ENCODE assay signal across 18 mouse cellular contexts in the genomic region with DNA sequence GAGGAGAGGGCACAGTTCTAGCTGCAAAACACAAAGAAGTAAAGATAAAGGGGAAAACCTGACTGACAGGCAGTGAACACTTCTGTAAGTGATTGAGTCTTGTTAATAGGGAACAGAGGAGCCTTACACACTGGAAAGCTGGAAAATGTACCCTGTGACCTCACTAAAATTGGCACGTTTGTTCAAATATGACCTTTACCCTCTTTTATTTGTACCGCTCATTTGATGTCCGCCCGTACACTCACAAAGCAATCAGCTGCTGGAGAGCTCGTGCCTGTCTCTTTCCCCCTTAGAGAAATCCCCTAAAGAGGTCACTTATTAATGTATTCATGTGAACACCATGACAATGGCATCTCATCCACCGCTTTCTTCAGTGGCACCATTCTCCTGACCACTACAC.
A peak's percentile ranks its signal among the peaks of the same experiment; 100 is the strongest.
DNase-seq lines count a peak whose midpoint lies in the region; ATAC-seq lines count a peak whose summit lies in the region.
"Had no signal": no experiment of that assay in that cellular context is flagged by ENCODE, and none has a peak within 500 bp of the region (broad histone marks: within the 10 kb centered on the region; RNA-seq: fewer than 3 reads in every experiment).

No protein-coding gene starts in this region.

- no peak overlapping the region for H3K9ac ChIP-seq in hindbrain, embryonic 11.5 days (ENCODE audit: low read depth, low read length)
- no peak overlapping the region for H3K9ac ChIP-seq in hindbrain, embryonic 14.5 days
- H3K9ac ChIP-seq in intestine, embryonic 16.5 days (ENCODE audit: low read depth, low read length), result no peak overlapping the region
- H3K9ac ChIP-seq in midbrain, embryonic 15.5 days, result no peak overlapping the region
- H3K9ac ChIP-seq: embryonic facial prominence, embryonic 15.5 days; kidney, embryonic 15.5 days; limb, embryonic 12.5 days; lung, embryonic 15.5 days had no signal

- peak; percentile 14 for DNase-seq in hindbrain, embryonic 11.5 days (ENCODE audit: low spot score)
- DNase-seq in hindbrain, embryonic 14.5 days (ENCODE audit: low spot score), result no peak
- DNase-seq in embryo, embryonic 10.5 days (ENCODE audit: low spot score), result peak; percentile 49
- no peak for DNase-seq in adrenal gland, postnatal 10 days
- DNase-seq in adrenal gland, postnatal 36 days, result no peak
- DNase-seq: B cell, adult 2 months; cerebellum, postnatal 36 days; right cerebral cortex, postnatal 25 days; thymus, postnatal 4 days had no signal

- no peak overlapping the region for H3K4me2 ChIP-seq in hindbrain, embryonic 11.5 days (replicated peaks; ENCODE audit: low read depth, low read length)
- no peak overlapping the region for H3K4me2 ChIP-seq in hindbrain, embryonic 14.5 days (replicated peaks)
- H3K4me2 ChIP-seq in intestine, embryonic 16.5 days (ENCODE audit: low read depth, low read length), result no peak overlapping the region
- no peak overlapping the region for H3K4me2 ChIP-seq in midbrain, embryonic 15.5 days
- H3K4me2 ChIP-seq: embryonic facial prominence, embryonic 15.5 days; kidney, embryonic 15.5 days; limb, embryonic 12.5 days; lung, embryonic 15.5 days had no signal

- no peak overlapping the region for H3K27ac ChIP-seq in hindbrain, embryonic 11.5 days (ENCODE audit: low read depth, low read length)
- H3K27ac ChIP-seq in hindbrain, embryonic 14.5 days, result no peak overlapping the region
- H3K27ac ChIP-seq in intestine, embryonic 16.5 days (ENCODE audit: low read length), result no peak overlapping the region
- no peak overlapping the region for H3K27ac ChIP-seq in midbrain, embryonic 15.5 days
- H3K27ac ChIP-seq: embryonic facial prominence, embryonic 15.5 days; hindbrain, postnatal 0 days; kidney, embryonic 15.5 days; layer of hippocampus, adult 2 months; limb, embryonic 12.5 days; lung, embryonic 15.5 days had no signal

- ATAC-seq in hindbrain, embryonic 11.5 days (ENCODE audit: low FRiP score), result peak; percentile 72
- no peak for ATAC-seq in hindbrain, embryonic 14.5 days (ENCODE audit: low FRiP score)
- peak; percentile 60 for ATAC-seq in intestine, embryonic 16.5 days
- peak; percentile 52; the same call in 1 of the 2 replicates for ATAC-seq in midbrain, embryonic 15.5 days (replicated peaks)
- ATAC-seq: hindbrain, postnatal 0 days; Patski had no signal

- no peaks in the 10 kb centered on the region for H3K27me3 ChIP-seq in hindbrain, embryonic 11.5 days (ENCODE audit: control insufficient read depth, insufficient read depth, low read length)
- no peaks in the 10 kb centered on the region for H3K27me3 ChIP-seq in hindbrain, embryonic 14.5 days (ENCODE audit: control insufficient read depth, insufficient read depth, low read length)
- H3K27me3 ChIP-seq in intestine, embryonic 16.5 days (replicated peaks; ENCODE audit: control insufficient read depth, insufficient read depth, low read length), result no peaks in the 10 kb centered on the region
- no peaks in the 10 kb centered on the region for H3K27me3 ChIP-seq in midbrain, embryonic 15.5 days (replicated peaks)
- H3K27me3 ChIP-seq: embryonic facial prominence, embryonic 15.5 days; kidney, embryonic 15.5 days; limb, embryonic 12.5 days; lung, embryonic 15.5 days; Patski had no signal

- no peaks in the 10 kb centered on the region for H3K9me3 ChIP-seq in hindbrain, embryonic 11.5 days (ENCODE audit: control insufficient read depth, low read length)
- no peaks in the 10 kb centered on the region for H3K9me3 ChIP-seq in hindbrain, embryonic 14.5 days (ENCODE audit: control insufficient read depth, low read length)
- H3K9me3 ChIP-seq in intestine, embryonic 16.5 days (ENCODE audit: control insufficient read depth, low read length), result no peaks in the 10 kb centered on the region
- H3K9me3 ChIP-seq in midbrain, embryonic 15.5 days, result no peaks in the 10 kb centered on the region
- H3K9me3 ChIP-seq: embryonic facial prominence, embryonic 15.5 days; kidney, embryonic 15.5 days; limb, embryonic 12.5 days; lung, embryonic 15.5 days had no signal

- no peak overlapping the region for H3K4me3 ChIP-seq in hindbrain, embryonic 11.5 days (ENCODE audit: low read depth, low read length)
- H3K4me3 ChIP-seq in hindbrain, embryonic 14.5 days (replicated peaks; ENCODE audit: low read length), result no peak overlapping the region
- no peak overlapping the region for H3K4me3 ChIP-seq in intestine, embryonic 16.5 days (ENCODE audit: low read length)
- H3K4me3 ChIP-seq in midbrain, embryonic 15.5 days, result no peak overlapping the region
- H3K4me3 ChIP-seq: embryonic facial prominence, embryonic 15.5 days; kidney, embryonic 15.5 days; layer of hippocampus, adult 2 months; limb, embryonic 12.5 days; lung, embryonic 15.5 days had no signal

- no peaks in the 10 kb centered on the region for H3K36me3 ChIP-seq in hindbrain, embryonic 11.5 days (ENCODE audit: control insufficient read depth, insufficient read depth, low read length)
- no peaks in the 10 kb centered on the region for H3K36me3 ChIP-seq in hindbrain, embryonic 14.5 days (replicated peaks; ENCODE audit: control insufficient read depth, insufficient read depth)
- no peaks in the 10 kb centered on the region for H3K36me3 ChIP-seq in intestine, embryonic 16.5 days (ENCODE audit: control insufficient read depth, insufficient read depth, low read length)
- no peaks in the 10 kb centered on the region for H3K36me3 ChIP-seq in midbrain, embryonic 15.5 days (replicated peaks)
- H3K36me3 ChIP-seq: embryonic facial prominence, embryonic 15.5 days; kidney, embryonic 15.5 days; limb, embryonic 12.5 days; lung, embryonic 15.5 days had no signal

- no peaks in the 10 kb centered on the region for H3K4me1 ChIP-seq in hindbrain, embryonic 11.5 days (replicated peaks; ENCODE audit: control insufficient read depth, insufficient read depth, low read length)
- H3K4me1 ChIP-seq in hindbrain, embryonic 14.5 days (replicated peaks; ENCODE audit: control insufficient read depth, insufficient read depth, low read length), result no peaks in the 10 kb centered on the region
- no peaks in the 10 kb centered on the region for H3K4me1 ChIP-seq in intestine, embryonic 16.5 days (ENCODE audit: control insufficient read depth, insufficient read depth, low read length)
- no peaks in the 10 kb centered on the region for H3K4me1 ChIP-seq in midbrain, embryonic 15.5 days
- H3K4me1 ChIP-seq: embryonic facial prominence, embryonic 15.5 days; kidney, embryonic 15.5 days; limb, embryonic 12.5 days; lung, embryonic 15.5 days had no signal

- WGBS in hindbrain, embryonic 11.5 days, result 16% methylated on average over 6 of the region's 6 CpGs
- 13% methylated on average over 6 of the region's 6 CpGs for WGBS in hindbrain, embryonic 14.5 days
- 36% methylated on average over 6 of the region's 6 CpGs for WGBS in intestine, embryonic 16.5 days
- WGBS in midbrain, embryonic 15.5 days, result 38% methylated on average over 6 of the region's 6 CpGs

Comparison
In these comparisons a context has a peak if more than half of its experiments do, and no peak if none do; other contexts are left out.
1. DNase-seq: peak in hindbrain, embryonic 11.5 days (single experiment) and embryo, embryonic 10.5 days (single experiment); none in hindbrain, embryonic 14.5 days (single experiment), adrenal gland, postnatal 10 days (single experiment) and adrenal gland, postnatal 36 days (0 of 2).